Mouse (Mus musculus) myocyte (in vitro differentiated cells): Measurements from ENCODE around the gene Gtf3c5. TPM values are rescaled to one million over a fixed set of nuclear protein-coding genes. Genes with fewer than 3 reads are reported as not detected.

ENCODE experiments used
- H3K27me3 ChIP-seq: one replicate; pipeline ENCODE4 v1.6.1; 2011; ENCODE audit not compliant: control insufficient read depth, insufficient read depth, insufficient read length
- H3K36me3 ChIP-seq: one replicate; pipeline ENCODE4 v1.6.1; 2011; ENCODE audit not compliant: control insufficient read depth, insufficient read depth
- H3K4me2 ChIP-seq: one replicate; pipeline ENCODE4 v1.6.1; 2011; ENCODE audit warnings: low read depth, control low read depth
- H3K4me3 ChIP-seq: one replicate; pipeline ENCODE4 v1.5.1; 2011; ENCODE audit warnings: mild to moderate bottlenecking, control low read depth, moderate library complexity
- H3K79me2 ChIP-seq: one replicate; pipeline ENCODE4 v1.6.1; 2011; ENCODE audit not compliant: control insufficient read depth, insufficient read depth
- H3ac ChIP-seq: one replicate; pipeline ENCODE4 v1.6.1; 2011; ENCODE audit not compliant: control insufficient read depth, insufficient read length
- CEBPB ChIP-seq: IDR thresholded peaks from 2 replicates; pipeline ENCODE4 v1.6.1; 2011; ENCODE audit warnings: mild to moderate bottlenecking, moderate library complexity; ENCODE audit not compliant: poor library complexity, insufficient read depth, severe bottlenecking
- E2F4 ChIP-seq: IDR thresholded peaks from one replicate; pipeline ENCODE4 v1.6.1; 2011; ENCODE audit warnings: mild to moderate bottlenecking, control low read depth, moderate library complexity; ENCODE audit not compliant: insufficient read depth
- MAX ChIP-seq: IDR thresholded peaks from one replicate; pipeline ENCODE4 v1.6.1; 2011; ENCODE audit warnings: low read depth, mild to moderate bottlenecking, control low read depth
- MYOD1 ChIP-seq, 3 experiments: IDR thresholded peaks; one replicate each; pipeline ENCODE4 v1.6.1; 2011; ENCODE audit warnings: control low read depth in 2 of 3, low read depth in 2 of 3, mild to moderate bottlenecking in 2 of 3, moderate library complexity in 1 of 3; ENCODE audit not compliant: insufficient read length in 2 of 3, control insufficient read depth in 1 of 3
- MYOG ChIP-seq, 3 experiments: IDR thresholded peaks; one replicate each; pipeline ENCODE4 v1.6.1; 2011; ENCODE audit warnings: control low read depth in 2 of 3, low read depth in 2 of 3, mild to moderate bottlenecking in 2 of 3; ENCODE audit not compliant: insufficient read length in 2 of 3, control insufficient read depth in 1 of 3, insufficient read depth in 1 of 3
- POLR2A ChIP-seq: IDR thresholded peaks from one replicate; pipeline ENCODE4 v1.6.1; 2011; ENCODE audit warnings: low read depth, mild to moderate bottlenecking, control low read depth, moderate library complexity; ENCODE audit not compliant: insufficient read length
- POLR2AphosphoS2 ChIP-seq: IDR thresholded peaks from one replicate; pipeline ENCODE4 v1.6.1; 2011; ENCODE audit warnings: low read depth, control low read depth; ENCODE audit not compliant: insufficient read length
- REST ChIP-seq: IDR thresholded peaks from one replicate; pipeline ENCODE4 v1.6.1; 2011; ENCODE audit warnings: mild to moderate bottlenecking, control low read depth, moderate library complexity; ENCODE audit not compliant: insufficient read depth, insufficient read length
- SRF ChIP-seq: IDR thresholded peaks from one replicate; pipeline ENCODE4 v1.6.1; 2011; ENCODE audit warnings: low read depth; ENCODE audit not compliant: control insufficient read depth, insufficient read length
- TCF12 ChIP-seq: IDR thresholded peaks from one replicate; pipeline ENCODE4 v1.6.1; 2011; ENCODE audit warnings: mild to moderate bottlenecking, control low read depth; ENCODE audit not compliant: poor library complexity, insufficient read depth, severe bottlenecking
- TCF3 ChIP-seq: IDR thresholded peaks from one replicate; pipeline ENCODE4 v1.6.1; 2011; ENCODE audit warnings: low read depth, control low read depth; ENCODE audit not compliant: insufficient read length
- USF1 ChIP-seq: IDR thresholded peaks from one replicate; pipeline ENCODE4 v1.6.1; 2011; ENCODE audit warnings: low read depth, mild to moderate bottlenecking, control low read depth, moderate library complexity
- polyA plus RNA-seq: library from polyadenylated mRNA; unstranded; fragments of >200 nt; fragmentation: generic; extraction: Trizol; gene quantifications from one replicate; pipeline ENCODE4 v1.2.1, GENCODE M21; 2012; ENCODE audit warnings: missing spikeins

The Gtf3c5 gene
- polyA plus RNA-seq, 1 experiment, result 24.4 TPM

- no peak overlapping the region for H3K4me2 ChIP-seq
- H3K4me3 ChIP-seq, result no peak overlapping the region
- no peak for TF ChIP-seq MAX
- TF ChIP-seq MYOD1 (IDR thresholded peaks at IDR 0.05; ENCODE audit: control insufficient read depth in 1 of 3, insufficient read length in 2 of 3, low read depth in 2 of 3), result no peak
- TF ChIP-seq TCF12, result no peak
- TF ChIP-seq E2F4, result no peak
- TF ChIP-seq CEBPB, result no peak
- no peak for TF ChIP-seq POLR2AphosphoS2
- no peak for TF ChIP-seq USF1
- TF ChIP-seq TCF3, result no peak
- TF ChIP-seq REST, result no peak
- no peak for TF ChIP-seq POLR2A
- TF ChIP-seq MYOG (IDR thresholded peaks at IDR 0.05; ENCODE audit: control insufficient read depth in 1 of 3, insufficient read depth in 1 of 3, insufficient read length in 2 of 3, low read depth in 2 of 3), result no peak
- TF ChIP-seq SRF, result no peak
- peaks cover 33% of the 10 kb centered on the region for H3K27me3 ChIP-seq
- H3K79me2 ChIP-seq, result no peaks in the 10 kb centered on the region
- H3K36me3 ChIP-seq, result no peaks in the 10 kb centered on the region
- no peak overlapping the region for H3ac ChIP-seq
These were observed 32.8 kb upstream of the Gtf3c5 start for GRCm38 (mm10) chr2:28616358-28616757.

- no peaks in the 10 kb centered on the region for H3K79me2 ChIP-seq
- H3K4me3 ChIP-seq, result no peak overlapping the region
- peaks cover 20% of the 10 kb centered on the region for H3K27me3 ChIP-seq
- H3K4me2 ChIP-seq, result no peak overlapping the region
- TF ChIP-seq MYOG (IDR thresholded peaks at IDR 0.05; ENCODE audit: control insufficient read depth in 1 of 3, insufficient read depth in 1 of 3, insufficient read length in 2 of 3, low read depth in 2 of 3) (no peak), E2F4 (no peak), MYOD1 (IDR thresholded peaks at IDR 0.05; ENCODE audit: control insufficient read depth in 1 of 3, insufficient read length in 2 of 3, low read depth in 2 of 3) (no peak), TCF3 (no peak), USF1 (no peak), REST (no peak), POLR2A (no peak), SRF (no peak), MAX (no peak)
- H3ac ChIP-seq, result no peak overlapping the region
- no peaks in the 10 kb centered on the region for H3K36me3 ChIP-seq
These were observed 30.0 kb upstream of the Gtf3c5 start for GRCm38 (mm10) chr2:28613599-28613998.

- no peak overlapping the region for H3ac ChIP-seq
- H3K4me3 ChIP-seq, result no peak overlapping the region
- no peak for TF ChIP-seq POLR2AphosphoS2
- no peak for TF ChIP-seq TCF3
- TF ChIP-seq REST, result no peak
- TF ChIP-seq MAX, result no peak
- no peak for TF ChIP-seq SRF
- no peak for TF ChIP-seq CEBPB
- no peak for TF ChIP-seq MYOD1 (IDR thresholded peaks at IDR 0.05; ENCODE audit: control insufficient read depth in 1 of 3, insufficient read length in 2 of 3, low read depth in 2 of 3)
- TF ChIP-seq USF1, result no peak
- TF ChIP-seq E2F4, result no peak
- no peak for TF ChIP-seq MYOG (IDR thresholded peaks at IDR 0.05; ENCODE audit: control insufficient read depth in 1 of 3, insufficient read depth in 1 of 3, insufficient read length in 2 of 3, low read depth in 2 of 3)
- TF ChIP-seq POLR2A, result no peak
- no peak for TF ChIP-seq TCF12
- peaks cover 17% of the 10 kb centered on the region for H3K27me3 ChIP-seq
- no peaks in the 10 kb centered on the region for H3K79me2 ChIP-seq
- no peak overlapping the region for H3K4me2 ChIP-seq
- no peaks in the 10 kb centered on the region for H3K36me3 ChIP-seq
These were observed 29.0 kb upstream of the Gtf3c5 start for GRCm38 (mm10) chr2:28612436-28613063.

DNA sequence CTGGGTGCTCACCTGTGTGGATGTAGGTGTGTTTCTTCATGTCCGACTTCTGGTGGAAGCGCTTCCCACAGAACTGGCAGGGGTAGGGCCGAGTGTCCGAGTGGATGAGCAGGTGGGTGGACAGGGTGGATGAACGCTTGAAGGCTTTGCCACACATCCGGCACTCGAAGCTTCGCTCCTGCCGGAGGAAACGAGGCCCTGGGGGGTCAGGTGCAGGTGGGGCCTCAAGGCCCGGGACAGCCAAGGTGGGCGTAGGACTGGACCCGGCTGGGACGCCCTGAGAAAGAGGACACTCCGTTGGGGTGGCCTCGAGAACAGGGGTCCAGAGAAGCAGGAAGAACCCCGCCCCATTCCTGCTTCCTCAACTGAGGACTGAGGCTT is 27.8 kb upstream of the Gtf3c5 start:
- Histone ChIP-seq H3K36me3 (no peaks in the 10 kb centered on the region), H3K79me2 (no peaks in the 10 kb centered on the region), H3ac (no peak overlapping the region), H3K4me3 (no peak overlapping the region), H3K4me2 (no peak overlapping the region), H3K27me3 (peaks cover 17% of the 10 kb centered on the region)
- TF ChIP-seq POLR2A (no peak), MYOD1 (IDR thresholded peaks at IDR 0.05; ENCODE audit: control insufficient read depth in 1 of 3, insufficient read length in 2 of 3, low read depth in 2 of 3) (no peak), TCF3 (no peak), MAX (no peak), SRF (no peak)

GRCm38 (mm10) chr2:28610716-28611406 is 27.3 kb upstream of the Gtf3c5 start:
- TF ChIP-seq MYOD1 (IDR thresholded peaks at IDR 0.05; ENCODE audit: control insufficient read depth in 1 of 3, insufficient read length in 2 of 3, low read depth in 2 of 3) (no peak), REST (no peak), MAX (no peak), TCF12 (no peak), POLR2A (no peak), E2F4 (no peak), MYOG (IDR thresholded peaks at IDR 0.05; ENCODE audit: control insufficient read depth in 1 of 3, insufficient read depth in 1 of 3, insufficient read length in 2 of 3, low read depth in 2 of 3) (no peak)
- Histone ChIP-seq H3K4me2 (no peak overlapping the region), H3K4me3 (no peak overlapping the region), H3K27me3 (peaks cover 17% of the 10 kb centered on the region), H3ac (no peak overlapping the region), H3K79me2 (no peaks in the 10 kb centered on the region), H3K36me3 (no peaks in the 10 kb centered on the region)
